Mouse (Mus musculus) cerebellum, postnatal 14 days (tissue): Measurements from ENCODE around the gene Mecom.

Source experiments
- DNase-seq, 2 experiments: peaks; one replicate each; pipeline ENCODE4 v3.0.0; 2021; ENCODE audit warnings: mixed read lengths in 2 of 2

Mecom gene

DNA sequence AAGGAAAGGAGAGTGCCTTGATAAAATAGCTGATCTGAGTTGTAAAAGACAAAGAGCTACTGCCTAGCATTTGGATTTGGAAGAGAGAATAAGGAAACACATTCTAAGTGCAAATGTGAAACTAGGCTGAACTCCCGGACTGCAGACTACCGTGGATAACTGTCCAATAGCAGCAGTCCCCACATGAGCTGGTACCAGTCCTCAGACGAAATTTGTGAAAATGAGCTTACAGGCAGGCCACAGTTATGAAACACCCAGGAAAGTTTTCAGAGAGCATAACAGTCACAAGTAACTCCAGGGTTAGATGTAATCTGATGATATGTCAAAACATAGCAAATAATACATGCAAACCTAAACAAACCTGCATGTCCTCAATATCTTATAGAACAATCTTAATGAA lies 217.8 kb downstream of the Mecom start:
- no peak for DNase-seq

- DNase-seq, result no peak
Observed at GRCm38 (mm10) chr3:30314955-30315354, 232.9 kb downstream of the Mecom start.

DNA sequence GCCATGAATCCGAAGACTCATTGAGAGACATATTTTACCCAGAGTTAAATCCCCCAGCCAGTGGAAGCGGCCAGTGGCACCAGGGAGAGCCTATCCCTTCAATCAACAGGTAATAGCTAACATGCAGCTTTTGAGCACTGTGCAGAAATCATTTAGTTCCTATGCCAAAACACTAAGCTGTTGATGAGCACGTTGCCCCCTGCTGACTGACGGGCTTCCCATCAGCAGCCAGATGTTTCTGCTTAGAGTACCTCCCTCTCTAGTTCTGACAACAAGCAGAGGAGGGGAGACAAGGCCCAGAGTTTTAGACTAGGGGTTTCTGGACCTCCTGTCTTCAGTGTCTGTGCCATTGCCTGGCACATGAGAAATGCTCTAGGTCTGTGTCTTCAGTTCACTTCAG lies 239.7 kb downstream of the Mecom start:
- no peak for DNase-seq

DNA sequence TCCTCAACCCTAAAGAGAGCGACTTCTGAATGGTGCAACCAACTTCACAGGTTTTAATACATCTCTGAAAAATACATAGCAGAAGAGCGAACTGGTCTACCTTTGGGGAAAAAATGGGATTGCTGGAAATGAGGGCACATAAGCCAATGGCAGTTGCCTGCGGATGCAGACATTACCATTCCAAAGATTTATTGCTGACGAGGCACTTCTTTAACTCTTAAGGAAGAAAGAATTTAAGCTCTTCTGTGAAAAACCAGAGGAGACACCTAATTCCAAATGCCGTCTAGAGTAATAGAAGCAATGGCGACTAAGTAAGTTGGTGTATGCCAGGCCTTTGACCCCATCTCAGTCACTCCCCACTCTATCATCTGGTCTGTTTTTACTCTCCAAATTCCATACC lies 240.2 kb downstream of the Mecom start:
- DNase-seq, result no peak

GRCm38 (mm10) chr3:30306080-30306479 lies 241.7 kb downstream of the Mecom start:
- DNase-seq, result no peak

DNA sequence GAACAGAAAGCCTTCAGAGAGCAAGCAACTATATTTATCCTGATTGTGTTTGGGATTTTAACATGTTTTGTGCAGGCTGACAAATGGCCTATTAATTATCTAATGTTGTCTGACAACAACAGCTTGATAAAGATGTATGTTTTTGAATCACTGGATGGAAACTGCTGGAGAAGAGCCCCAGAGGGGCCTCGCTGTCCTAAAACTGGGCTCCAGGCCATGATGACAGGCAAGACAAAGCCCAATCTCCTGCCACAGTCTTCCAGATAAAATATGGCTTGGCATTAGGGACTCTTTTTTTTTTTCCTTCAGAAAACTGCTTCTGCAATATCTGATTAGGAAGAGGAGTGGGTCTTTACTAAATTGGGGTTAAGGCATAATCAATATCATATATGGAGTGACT lies 248.3 kb downstream of the Mecom start:
- DNase-seq, result no peak

DNA sequence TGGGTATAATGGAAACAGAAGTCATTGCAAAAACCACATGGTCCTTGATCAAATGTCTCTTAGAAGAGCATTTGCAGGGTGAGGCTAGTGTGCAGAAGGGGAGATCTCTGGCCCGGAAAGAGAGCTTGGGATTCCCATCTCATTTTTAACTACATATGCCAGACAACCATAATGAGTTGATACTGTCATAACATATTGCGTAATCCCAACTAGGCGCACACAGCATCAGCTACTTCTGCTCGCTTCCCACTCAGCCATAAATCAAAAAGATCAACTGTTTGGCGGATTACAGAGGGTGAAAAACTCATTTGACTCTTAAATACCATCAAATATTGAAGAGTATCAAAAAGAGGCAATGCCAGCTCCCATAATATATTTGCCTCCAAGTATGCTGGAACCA lies 253.4 kb downstream of the Mecom start:
- DNase-seq, result no peak

DNA sequence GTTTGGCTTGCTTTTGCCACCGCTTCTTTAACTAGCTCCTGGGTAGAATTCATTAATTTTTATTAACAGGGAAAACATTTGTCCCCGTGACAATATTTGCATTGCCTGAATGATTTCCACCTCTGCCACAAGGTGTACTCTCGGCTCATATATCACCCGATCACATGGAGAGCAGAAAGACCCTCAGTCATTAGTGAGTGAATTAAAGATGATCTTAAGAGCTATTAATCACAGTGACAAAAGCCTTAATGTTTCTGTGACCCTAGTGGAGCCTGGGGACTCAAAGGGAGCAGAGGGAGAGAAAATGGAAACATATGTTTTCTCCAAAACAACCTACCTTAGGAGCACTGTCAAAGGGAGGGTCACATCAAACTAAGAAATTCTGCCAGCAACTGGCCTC lies 261.3 kb downstream of the Mecom start:
- DNase-seq, result no peak

- no peak for DNase-seq
Observed at GRCm38 (mm10) chr3:30284094-30284493, 263.7 kb downstream of the Mecom start.

- DNase-seq, result no peak
Observed at GRCm38 (mm10) chr3:30283562-30283961, 264.2 kb downstream of the Mecom start.

DNA sequence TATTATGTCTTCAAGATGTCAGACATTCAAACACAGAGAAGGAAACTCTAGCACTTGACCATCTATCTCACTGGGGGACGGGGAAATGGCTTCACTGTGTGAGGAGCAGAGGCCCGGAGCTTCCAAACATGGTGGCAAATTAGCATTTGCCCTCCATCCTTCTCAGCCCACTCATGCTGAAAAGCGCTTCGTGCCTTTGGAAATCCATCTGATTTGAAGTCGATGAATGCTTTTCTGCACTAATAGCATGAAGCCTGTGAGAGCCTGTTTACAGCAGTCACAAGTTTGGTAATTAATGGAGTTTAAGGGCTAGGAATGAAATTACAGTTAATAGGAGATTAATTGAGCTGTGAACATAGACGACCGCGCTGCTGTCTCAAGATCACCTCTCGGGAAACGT lies 270.2 kb downstream of the Mecom start:
- no peak for DNase-seq

DNA sequence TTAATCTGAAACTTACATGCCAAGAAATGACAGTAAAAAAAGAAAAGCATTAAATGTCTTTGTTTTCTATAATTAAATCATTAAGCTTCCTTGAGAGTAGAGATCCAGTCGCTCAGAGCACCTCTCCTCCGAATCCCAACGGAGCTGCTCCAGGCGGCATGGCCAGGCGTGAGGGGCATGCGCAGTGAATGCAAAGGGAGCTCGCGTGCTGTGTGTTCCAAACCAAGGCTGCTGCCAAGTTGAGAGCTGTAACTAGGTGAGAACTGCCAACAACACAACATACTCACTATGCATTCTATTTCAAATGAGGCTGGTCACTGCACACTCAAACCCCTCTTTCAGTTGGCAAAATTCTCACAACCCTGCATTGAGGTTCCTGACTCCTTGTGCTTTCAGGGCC lies 271.7 kb downstream of the Mecom start:
- peak in 1 of 2 experiments; percentile 6 for DNase-seq

- no peak for DNase-seq
Observed at GRCm38 (mm10) chr3:30269253-30269652, 278.6 kb downstream of the Mecom start.

DNA sequence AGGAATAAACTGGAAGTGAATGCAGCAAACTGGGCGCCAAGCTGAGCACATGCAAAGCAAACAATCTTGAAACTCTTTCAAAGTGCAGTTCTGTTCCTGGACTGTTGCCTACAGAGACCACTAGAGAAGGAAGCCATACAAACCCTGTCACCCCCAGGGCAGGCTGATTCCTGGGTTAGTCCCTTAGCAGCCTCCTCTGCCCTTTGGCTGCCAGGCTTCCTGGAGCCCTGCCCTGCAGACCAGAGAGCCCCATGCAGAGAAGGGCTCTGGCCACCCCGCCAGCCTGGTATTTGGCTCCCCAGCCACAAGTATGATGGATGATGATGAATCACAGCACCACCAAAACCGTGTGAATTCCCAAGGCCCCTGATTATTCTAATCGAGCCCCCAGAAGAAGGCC lies 286.9 kb downstream of the Mecom start:
- DNase-seq, result no peak

DNA sequence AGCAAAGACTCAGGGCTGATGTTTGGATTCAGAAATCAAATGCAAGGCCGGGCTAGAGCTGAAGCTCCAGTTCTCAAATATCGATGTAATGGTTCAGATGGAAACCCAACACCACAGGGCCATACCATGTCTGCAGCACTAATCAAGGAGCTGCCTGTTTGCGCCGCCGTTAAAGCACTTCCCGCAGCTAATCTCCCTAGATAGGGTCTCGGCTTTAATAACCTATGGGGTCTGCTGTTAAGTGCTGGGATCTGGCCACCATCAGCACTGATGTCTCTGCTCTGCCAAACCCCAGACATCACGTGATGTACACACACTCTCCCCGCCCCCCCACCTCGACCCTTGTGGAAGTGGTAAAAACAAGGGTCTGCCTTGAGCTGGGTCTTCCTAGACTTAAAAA lies 289.4 kb downstream of the Mecom start:
- no peak for DNase-seq

- DNase-seq, result no peak
Observed at GRCm38 (mm10) chr3:30257776-30258175, 290.0 kb downstream of the Mecom start.

GRCm38 (mm10) chr3:30256896-30257295 lies 290.9 kb downstream of the Mecom start:
- DNase-seq, result no peak

GRCm38 (mm10) chr3:30255828-30256227 lies 292.0 kb downstream of the Mecom start:
- DNase-seq, result no peak

GRCm38 (mm10) chr3:30254451-30254850 lies 293.4 kb downstream of the Mecom start:
- DNase-seq, result no peak

DNA sequence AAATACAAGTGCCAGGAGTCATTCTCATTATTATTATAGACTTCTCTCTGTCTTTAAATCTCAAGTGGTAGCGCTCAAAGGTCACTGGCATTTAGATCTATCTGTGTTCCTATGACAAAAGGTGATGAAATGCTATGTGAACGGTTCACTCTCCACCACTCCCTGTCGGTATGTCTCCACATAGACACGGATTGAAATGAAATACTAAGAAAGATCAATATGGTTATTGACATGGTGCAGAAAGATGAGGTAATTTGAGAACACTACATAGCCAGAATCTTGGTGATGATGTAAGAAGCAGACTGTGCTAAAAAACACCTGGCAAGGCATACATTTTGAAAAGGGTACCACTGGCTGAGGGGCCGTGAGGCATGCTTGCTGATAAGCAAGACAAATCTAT lies 294.1 kb downstream of the Mecom start:
- no peak for DNase-seq

- DNase-seq, result no peak
Observed at GRCm38 (mm10) chr3:30248656-30249384, 299.0 kb downstream of the Mecom start.

GRCm38 (mm10) chr3:30247256-30247655 lies 300.6 kb downstream of the Mecom start:
- DNase-seq, result no peak

DNA sequence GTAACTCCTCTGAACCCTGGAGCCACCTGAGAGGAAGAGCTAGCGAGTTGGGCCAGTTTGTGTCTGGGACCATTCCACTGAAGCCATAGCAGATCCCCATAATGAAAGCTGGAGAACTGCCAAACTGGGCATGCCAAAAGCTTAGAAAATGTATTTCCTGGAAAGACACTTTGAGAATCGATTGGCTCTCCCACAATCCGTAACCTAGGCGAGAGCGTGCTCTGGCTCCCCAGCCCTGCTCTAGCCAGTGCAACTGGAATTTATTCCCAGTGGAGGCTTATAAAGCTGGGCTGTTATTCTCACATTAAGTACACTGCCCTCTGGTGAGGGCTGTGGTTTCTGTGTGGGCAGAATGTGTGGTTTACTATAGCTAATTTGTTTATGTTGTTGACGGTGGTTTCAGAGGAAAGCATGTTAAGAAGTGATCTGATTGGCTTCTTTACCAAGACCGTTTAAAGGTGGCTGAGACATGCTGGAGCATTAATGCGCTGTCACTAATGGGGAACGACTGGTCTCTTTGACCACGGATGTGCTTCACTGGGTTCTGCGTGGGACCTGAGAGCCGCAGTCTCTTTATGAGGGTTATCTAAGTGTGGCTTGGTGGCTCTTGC lies 301.3 kb downstream of the Mecom start:
- peak in 1 of 2 experiments; percentile 2 for DNase-seq

- no peak for DNase-seq
Observed at GRCm38 (mm10) chr3:30245950-30246349, 301.9 kb downstream of the Mecom start.

DNA sequence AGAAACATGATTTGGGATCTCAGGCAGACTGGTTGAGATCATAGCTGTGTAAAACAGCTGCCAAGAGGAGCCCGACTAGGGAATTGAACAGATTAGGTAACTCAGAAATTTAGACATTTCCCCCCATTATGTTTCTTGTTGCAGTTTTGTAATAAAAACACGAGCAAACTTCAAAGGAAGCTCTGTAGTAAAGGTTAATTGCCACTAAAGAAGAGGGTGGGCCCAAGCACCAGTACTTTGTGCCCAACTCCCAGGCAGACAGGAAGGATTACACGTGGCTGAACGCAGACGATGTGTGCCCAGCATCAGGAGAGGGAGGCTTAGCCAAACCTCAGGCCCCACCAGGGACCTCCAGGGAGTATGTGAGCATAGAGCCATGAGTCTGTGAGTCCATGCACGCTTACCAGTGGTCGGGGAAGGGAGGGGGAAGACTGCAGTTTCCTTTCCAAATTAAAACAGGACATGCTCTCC lies 303.4 kb downstream of the Mecom start:
- no peak for DNase-seq
